In the genomic region with DNA sequence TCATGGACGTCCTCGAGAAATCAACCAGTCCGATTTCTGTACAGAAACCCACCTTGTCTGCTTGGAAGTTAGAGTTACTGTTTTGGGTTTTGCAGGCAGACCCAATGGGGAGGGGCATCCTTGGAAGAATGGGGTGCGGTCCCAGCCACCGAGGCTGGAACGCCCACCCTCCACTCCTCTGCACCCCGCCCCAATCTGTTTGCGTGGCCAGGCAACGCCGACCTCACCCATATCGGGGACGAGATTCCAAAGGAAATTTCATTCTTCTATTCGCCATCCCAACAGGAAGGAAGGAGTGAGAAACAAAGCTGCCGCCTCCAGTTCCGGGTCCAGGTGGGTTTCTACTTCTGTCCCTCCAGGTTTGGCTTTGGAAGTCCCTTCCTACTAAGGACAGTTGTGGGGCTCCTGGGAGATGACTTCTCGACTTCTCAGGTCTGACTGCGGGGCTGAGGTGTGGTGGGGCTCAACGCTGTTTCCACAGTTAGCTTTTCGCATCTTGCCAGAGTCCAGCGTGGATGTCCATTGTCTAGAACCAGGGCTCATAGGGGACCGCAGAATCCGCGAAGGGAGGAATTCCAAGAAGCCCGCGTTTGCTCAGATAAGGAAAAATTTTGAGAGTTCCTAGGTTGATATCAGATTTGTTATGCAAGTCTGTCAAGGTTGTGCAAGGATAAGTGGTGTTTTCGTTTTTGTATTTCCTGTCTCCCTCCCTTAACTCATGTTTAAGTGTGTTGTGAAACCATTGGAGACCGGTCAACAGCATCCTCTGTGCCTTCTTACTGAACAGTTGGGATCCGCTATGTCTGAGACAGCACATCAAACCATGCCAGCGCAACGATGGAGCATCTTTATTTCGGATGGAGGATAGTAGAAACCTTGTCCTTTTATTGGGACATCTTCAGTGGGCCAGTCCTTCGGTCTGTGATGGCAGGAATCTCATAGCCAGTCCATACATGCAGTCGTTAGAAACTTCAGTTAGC, we compare ENCODE assay signal across 9 mouse cellular contexts. TPM values are rescaled to one million over a fixed set of nuclear protein-coding genes. Genes with fewer than 3 reads are reported as not detected.
DNase-seq lines count a peak whose midpoint lies in the region; ATAC-seq and TF ChIP-seq lines count a peak whose summit lies in the region.
"Had no signal": no experiment of that assay in that cellular context is flagged by ENCODE, and none has a peak within 500 bp of the region (broad histone marks: within the 10 kb centered on the region; RNA-seq: fewer than 3 reads in every experiment).

A gene (plus strand): TSS at position 157 of the 980 bp plus-strand sequence.
A gene (plus strand): TSS at position 230 of the 980 bp plus-strand sequence.

- TF ChIP-seq EP300 in CH12.LX (IDR thresholded peaks at IDR 0.05; ENCODE audit: low read length): no peak

- no peak for TF ChIP-seq POLR2A in CH12.LX (IDR thresholded peaks at IDR 0.05; ENCODE audit: low read depth, low read length)

- no peaks in the 10 kb centered on the region for H3K9me3 ChIP-seq in CH12.LX (replicated peaks; ENCODE audit: low read length)
- H3K9me3 ChIP-seq in embryonic facial prominence, embryonic 12.5 days: no peaks in the 10 kb centered on the region
- no peaks in the 10 kb centered on the region for H3K9me3 ChIP-seq in heart, embryonic 11.5 days (replicated peaks; ENCODE audit: control insufficient read depth, low read length)
- H3K9me3 ChIP-seq in kidney, postnatal 0 days (replicated peaks; ENCODE audit: low read length): no peaks in the 10 kb centered on the region
- no peaks in the 10 kb centered on the region for H3K9me3 ChIP-seq in lung, embryonic 16.5 days (ENCODE audit: control insufficient read depth, low read length)

- H3K27ac ChIP-seq in CH12.LX (ENCODE audit: insufficient read depth, low read depth): peak within 1 kb of the TSS; percentile 88
- H3K27ac ChIP-seq in embryonic facial prominence, embryonic 12.5 days: peak within 1 kb of the TSS; percentile 88
- H3K27ac ChIP-seq in heart, embryonic 11.5 days (ENCODE audit: low read depth, low read length): peak within 1 kb of the TSS; percentile 82
- H3K27ac ChIP-seq in kidney, postnatal 0 days: peak within 1 kb of the TSS; percentile 83
- peak within 1 kb of the TSS; percentile 90 for H3K27ac ChIP-seq in lung, embryonic 16.5 days (ENCODE audit: low read length)

- peaks cover 3 to 35% of the 10 kb centered on the region in 2 experiments; a peak in 3 of 4 replicates for H3K4me1 ChIP-seq in CH12.LX (ENCODE audit: control insufficient read depth in 1 of 2, insufficient read depth in 2 of 2)
- no peaks in the 10 kb centered on the region for H3K4me1 ChIP-seq in embryonic facial prominence, embryonic 12.5 days
- no peaks in the 10 kb centered on the region for H3K4me1 ChIP-seq in heart, embryonic 11.5 days (ENCODE audit: control insufficient read depth, insufficient read depth, low read length)
- H3K4me1 ChIP-seq in kidney, postnatal 0 days (replicated peaks; ENCODE audit: insufficient read depth, low read length): no peaks in the 10 kb centered on the region
- peaks cover 19% of the 10 kb centered on the region for H3K4me1 ChIP-seq in lung, embryonic 16.5 days (replicated peaks; ENCODE audit: control insufficient read depth, insufficient read depth, low read length)

- peak within 1 kb of the TSS; percentile 67 for H3K4me2 ChIP-seq in CH12.LX (ENCODE audit: insufficient read depth, low read depth, poor library complexity, severe bottlenecking)
- peak within 1 kb of the TSS; percentile 65 for H3K4me2 ChIP-seq in embryonic facial prominence, embryonic 12.5 days (replicated peaks)
- H3K4me2 ChIP-seq in heart, embryonic 11.5 days: peak within 1 kb of the TSS; percentile 80
- peak within 1 kb of the TSS; percentile 83 for H3K4me2 ChIP-seq in kidney, postnatal 0 days (ENCODE audit: low read length)
- H3K4me2 ChIP-seq in lung, embryonic 16.5 days (ENCODE audit: low read depth, low read length): peak within 1 kb of the TSS; percentile 84

- no peaks in the 10 kb centered on the region for H3K79me2 ChIP-seq in CH12.LX (replicated peaks; ENCODE audit: control insufficient read depth, extremely low read depth, insufficient read depth, poor library complexity, severe bottlenecking)

- no peaks in the 10 kb centered on the region for H3K27me3 ChIP-seq in CH12.LX (replicated peaks)
- H3K27me3 ChIP-seq in embryonic facial prominence, embryonic 12.5 days: no peaks in the 10 kb centered on the region
- H3K27me3 ChIP-seq in heart, embryonic 11.5 days (ENCODE audit: control insufficient read depth, insufficient read depth, low read length): no peaks in the 10 kb centered on the region
- no peaks in the 10 kb centered on the region for H3K27me3 ChIP-seq in kidney, postnatal 0 days (ENCODE audit: insufficient read depth, low read length)
- H3K27me3 ChIP-seq in lung, embryonic 16.5 days (ENCODE audit: control insufficient read depth, insufficient read depth, low read depth, low read length): no peaks in the 10 kb centered on the region

- no peak for TF ChIP-seq CTCF in CH12.LX (conservative IDR thresholded peaks at IDR 0.05 in 1 of 2, IDR thresholded peaks at IDR 0.05 in 1 of 2; ENCODE audit: low read depth in 2 of 2, low read length in 2 of 2)
- TF ChIP-seq CTCF in kidney, postnatal 0 days (IDR thresholded peaks at IDR 0.05; ENCODE audit: low read depth): no peak

- 8% methylated on average over 33 of the region's 33 CpGs for WGBS in embryonic facial prominence, embryonic 12.5 days
- 7% methylated on average over 33 of the region's 33 CpGs for whole genome bisulfite sequencing in heart, embryonic 11.5 days (ENCODE audit: insufficient replicate concordance)
- WGBS in kidney, postnatal 0 days: 5% methylated on average over 33 of the region's 33 CpGs
- WGBS in lung, embryonic 16.5 days: 5% methylated on average over 33 of the region's 33 CpGs

- dilution Hi-C loops in CH12.LX (cut with MboI; ENCODE audit: extremely low pct_ligation_motif_present, extremely low pct_unique_long_range_greater_than_20kb, low sequenced_read_pairs): no loop called here

- in situ Hi-C loops in CH12.LX (cut with MboI; ENCODE audit: low pct_ligation_motif_present, low pct_unique_long_range_greater_than_20kb, low sequenced_read_pairs): loop anchor here (10.0 kb wide), 1 partner anchor 66 kb away; no protein-coding TSS in a partner anchor

- H3K36me3 ChIP-seq in CH12.LX (replicated peaks in 1 of 2; ENCODE audit: control insufficient read depth in 1 of 2, insufficient read depth in 1 of 2, low read length in 1 of 2): no peaks in the 10 kb centered on the region
- H3K36me3 ChIP-seq in embryonic facial prominence, embryonic 12.5 days: no peaks in the 10 kb centered on the region
- H3K36me3 ChIP-seq in heart, embryonic 11.5 days (ENCODE audit: control insufficient read depth, insufficient read depth, low read length): no peaks in the 10 kb centered on the region
- no peaks in the 10 kb centered on the region for H3K36me3 ChIP-seq in kidney, postnatal 0 days (ENCODE audit: insufficient read depth, low read length)
- no peaks in the 10 kb centered on the region for H3K36me3 ChIP-seq in lung, embryonic 16.5 days (ENCODE audit: control insufficient read depth, insufficient read depth, low read length)

- peak; percentile 24 for DNase-seq in CH12.LX (ENCODE audit: extremely low read depth)
- DNase-seq in adrenal gland, adult (ENCODE audit: inconsistent age in 2 of 2, low spot score in 1 of 2): peak; percentile 57 to 80
- DNase-seq in kidney, postnatal 0 days (ENCODE audit: low spot score): peak; percentile 82
- peak; percentile 27 for DNase-seq in ovary, postnatal 10 days (ENCODE audit: low spot score)

- no peak for TF ChIP-seq RAD21 in CH12.LX (IDR thresholded peaks at IDR 0.05; ENCODE audit: low read depth, low read length)

- H3K9ac ChIP-seq in CH12.LX (ENCODE audit: insufficient read depth, low read depth): peak within 1 kb of the TSS; percentile 77
- peak within 1 kb of the TSS; percentile 47 for H3K9ac ChIP-seq in embryonic facial prominence, embryonic 12.5 days
- peak within 1 kb of the TSS; percentile 74 for H3K9ac ChIP-seq in heart, embryonic 11.5 days (ENCODE audit: low read depth, low read length)
- peak within 1 kb of the TSS; percentile 65 for H3K9ac ChIP-seq in kidney, postnatal 0 days (ENCODE audit: low read depth, low read length)
- H3K9ac ChIP-seq in lung, embryonic 16.5 days (ENCODE audit: low read length): peak within 1 kb of the TSS; percentile 59

- ATAC-seq in embryonic facial prominence, embryonic 12.5 days (ENCODE audit: insufficient number of reproducible peaks, insufficient read depth, low FRiP score, low TSS enrichment): no peak
- no peak for ATAC-seq in heart, embryonic 11.5 days (replicated peaks; ENCODE audit: insufficient number of reproducible peaks, low FRiP score, low TSS enrichment)
- ATAC-seq in kidney, postnatal 0 days (replicated peaks; ENCODE audit: low FRiP score, low read depth): peak; percentile 37; the same call in 1 of the 2 replicates
- peak; percentile 39; the same call in 1 of the 2 replicates for ATAC-seq in lung, embryonic 16.5 days (ENCODE audit: low read depth)
- no peak for ATAC-seq in monocyte, adult 5-6 weeks (replicated peaks; ENCODE audit: insufficient number of reproducible peaks, low FRiP score, low TSS enrichment, poor library complexity, severe bottlenecking)

- H3K4me3 ChIP-seq in CH12.LX (replicated peaks in 1 of 3; ENCODE audit: low read depth in 2 of 3, low read length in 2 of 3, poor library complexity in 1 of 3): peak within 1 kb of the TSS; percentile 66 to 94 (median 90)
- peak within 1 kb of the TSS; percentile 72 for H3K4me3 ChIP-seq in embryonic facial prominence, embryonic 12.5 days
- H3K4me3 ChIP-seq in heart, embryonic 11.5 days (ENCODE audit: low read depth, low read length): peak within 1 kb of the TSS; percentile 64
- peak within 1 kb of the TSS; percentile 75 for H3K4me3 ChIP-seq in kidney, postnatal 0 days (replicated peaks; ENCODE audit: low read depth, low read length)
- H3K4me3 ChIP-seq in lung, embryonic 16.5 days (ENCODE audit: low read length): peak within 1 kb of the TSS; percentile 83

RNA-seq across cellular contexts. Expression of the first gene that starts in this region (rescaled TPM):
- 0.92 and 1.9 TPM in 2 replicates for total RNA-seq in CH12.LX (2012; rRNA removed)
- 1.8 and 2.5 TPM in 2 replicates for total RNA-seq in CH12.LX (2014; rRNA removed)
- polyA plus RNA-seq in CH12.LX (2012; ENCODE audit: insufficient read length, low read depth): 1.1 and 1.6 TPM in 2 replicates
- polyA plus RNA-seq in embryonic facial prominence, embryonic 12.5 days (2016; fragmentation: Nextera tagmentation; extraction: Ambion mirVana): 17.8 and 18.9 TPM in 2 replicates
- 11.5 and 12.6 TPM in 2 replicates for polyA plus RNA-seq in heart, embryonic 11.5 days (2014; fragmentation: Nextera tagmentation; extraction: Ambion mirVana)
- 41.4 and 48.2 TPM in 2 replicates for polyA plus RNA-seq in kidney, postnatal 0 days (2015; fragmentation: Nextera tagmentation; extraction: Ambion mirVana)
- 42.2 and 50.8 TPM in 2 replicates for polyA plus RNA-seq in lung, embryonic 16.5 days (2015; fragmentation: Nextera tagmentation; extraction: Ambion mirVana)
- total RNA-seq in monocyte, adult 5-6 weeks (2017): 10.2 to 19.2 TPM (median 14.1 TPM) in 3 replicates

RNA-seq across cellular contexts. Expression of the second gene that starts in this region (rescaled TPM):
- 1.6 and 2.2 TPM in 2 replicates for total RNA-seq in CH12.LX (2012; rRNA removed)
- 0.44 and 1.2 TPM in 2 replicates for total RNA-seq in CH12.LX (2014; rRNA removed)
- polyA plus RNA-seq in CH12.LX (2012; ENCODE audit: insufficient read length, low read depth): 0.97 and 1.2 TPM in 2 replicates
- 4.1 and 4.5 TPM in 2 replicates for polyA plus RNA-seq in embryonic facial prominence, embryonic 12.5 days (2016; fragmentation: Nextera tagmentation; extraction: Ambion mirVana)
- 2.1 and 2.8 TPM in 2 replicates for polyA plus RNA-seq in heart, embryonic 11.5 days (2014; fragmentation: Nextera tagmentation; extraction: Ambion mirVana)
- 6.7 and 7.5 TPM in 2 replicates for polyA plus RNA-seq in kidney, postnatal 0 days (2015; fragmentation: Nextera tagmentation; extraction: Ambion mirVana)
- 6.3 and 8.7 TPM in 2 replicates for polyA plus RNA-seq in lung, embryonic 16.5 days (2015; fragmentation: Nextera tagmentation; extraction: Ambion mirVana)
- total RNA-seq in monocyte, adult 5-6 weeks (2017): 0.75 to 1.2 TPM in 2 of 3 replicates, not detected in the other
- total RNA-seq: hematopoietic stem cell, adult 5-6 weeks had no signal

Comparison
In these comparisons a context has a peak if more than half of its experiments do, and no peak if none do; other contexts are left out.
1. DNase-seq: peak in every context shown above with its lines; median percentile 82 in kidney, postnatal 0 days; 68 in adrenal gland, adult; 27 in ovary, postnatal 10 days; 24 in CH12.LX.
2. ATAC-seq: peak in kidney, postnatal 0 days (single experiment) and lung, embryonic 16.5 days (single experiment); none in embryonic facial prominence, embryonic 12.5 days (single experiment), heart, embryonic 11.5 days (single experiment) and monocyte, adult 5-6 weeks (single experiment).
3. Peak in every context shown above with its lines, with median percentiles within 50 percentile points of each other: H3K27ac ChIP-seq, H3K4me2 ChIP-seq, H3K4me3 ChIP-seq and H3K9ac ChIP-seq.